Mouse (Mus musculus) hindbrain, embryonic 16.5 days (tissue): ENCODE data around the gene Gabbr1. TPM values are rescaled to one million over a fixed set of nuclear protein-coding genes. Genes with fewer than 3 reads are reported as not detected.

ENCODE experiments used
- polyA plus RNA-seq: library from polyadenylated mRNA; unstranded; fragments of >200 nt; fragmentation: Nextera tagmentation; extraction: Ambion mirVana; gene quantifications from 2 replicates; pipeline ENCODE4 v1.2.1, GENCODE M21; 2015

Gabbr1 gene
- polyA plus RNA-seq, 1 experiment from 2014 or later, result 82.9 TPM

Other genes starting within 250 kb of the Gabbr1 start
- gene H2-M10.6, start 233.8 kb upstream of the Gabbr1 start, polyA plus RNA-seq, result not detected in 2 replicates
- gene Trim26, start 208.8 kb upstream of the Gabbr1 start, polyA plus RNA-seq, result 49.5 and 53.8 TPM in 2 replicates
- 0.90 and 1.1 TPM in 2 replicates for gene Trim15, start 178.8 kb upstream of the Gabbr1 start, polyA plus RNA-seq
- 0.78 and 1.2 TPM in 2 replicates for gene Trim10, start 176.4 kb upstream of the Gabbr1 start, polyA plus RNA-seq
- 0.08 TPM in 1 of 2 replicates, not detected in the other for gene Trim40, start 155.8 kb upstream of the Gabbr1 start, polyA plus RNA-seq
- gene Trim31, start 147.8 kb upstream of the Gabbr1 start, polyA plus RNA-seq, result not detected in 2 replicates
- gene Rnf39, start 103.0 kb upstream of the Gabbr1 start, polyA plus RNA-seq, result 1.6 and 2.6 TPM in 2 replicates
- gene Ppp1r11, start 94.2 kb upstream of the Gabbr1 start, polyA plus RNA-seq, result 156 and 165 TPM in 2 replicates
- 48.8 and 51.7 TPM in 2 replicates for gene Znrd1, start 87.4 kb upstream of the Gabbr1 start, polyA plus RNA-seq
- 4.5 and 5.6 TPM in 2 replicates for gene Znrd1as, start 87.4 kb upstream of the Gabbr1 start, polyA plus RNA-seq
- gene 2410137M14Rik, start 64.7 kb upstream of the Gabbr1 start, polyA plus RNA-seq, result 0.36 and 0.50 TPM in 2 replicates
- gene H2-M5, start 56.4 kb upstream of the Gabbr1 start, polyA plus RNA-seq, result 2.4 and 2.6 TPM in 2 replicates
- 206 and 224 TPM in 2 replicates for gene Zfp57, start 44.8 kb upstream of the Gabbr1 start, polyA plus RNA-seq
- gene Mog, start 22.6 kb upstream of the Gabbr1 start, polyA plus RNA-seq, result 1.6 and 1.9 TPM in 2 replicates
- 0.09 TPM in 1 of 2 replicates, not detected in the other for gene Olfr90, start 42.5 kb downstream of the Gabbr1 start, polyA plus RNA-seq
- not detected in 2 replicates for gene Olfr91, start 52.3 kb downstream of the Gabbr1 start, polyA plus RNA-seq
- gene Olfr92, start 74.1 kb downstream of the Gabbr1 start, polyA plus RNA-seq, result not detected in 2 replicates
- gene Olfr93, start 115.5 kb downstream of the Gabbr1 start, polyA plus RNA-seq, result not detected in 2 replicates
- not detected in 2 replicates for gene Ubd, start 147.9 kb downstream of the Gabbr1 start, polyA plus RNA-seq
- 0.20 TPM in 1 of 2 replicates, not detected in the other for gene Olfr94, start 155.0 kb downstream of the Gabbr1 start, polyA plus RNA-seq
- gene Olfr95, start 167.2 kb downstream of the Gabbr1 start, polyA plus RNA-seq, result not detected in 2 replicates
- not detected in 2 replicates for gene Olfr96, start 174.2 kb downstream of the Gabbr1 start, polyA plus RNA-seq
- not detected in 2 replicates for gene Olfr97, start 191.4 kb downstream of the Gabbr1 start, polyA plus RNA-seq
- gene Olfr98, start 217.8 kb downstream of the Gabbr1 start, polyA plus RNA-seq, result not detected in 2 replicates
- 1.5 and 1.6 TPM in 2 replicates for gene H2-M3, start 224.3 kb downstream of the Gabbr1 start, polyA plus RNA-seq
- gene Olfr99, start 237.5 kb downstream of the Gabbr1 start, polyA plus RNA-seq, result not detected in 2 replicates